Mouse (Mus musculus) bone marrow, adult 2 months (tissue): ENCODE measurements around the gene Dnah14.

Source experiments
- CTCF ChIP-seq: fragments of 200-500 bp; IDR thresholded peaks from 2 replicates; pipeline ENCODE4 v1.5.1; 2011; ENCODE audit warnings: low read length, control low read depth; ENCODE audit not compliant: control insufficient read depth, insufficient read depth
- POLR2A ChIP-seq: fragments of 200-500 bp; IDR thresholded peaks from 2 replicates; pipeline ENCODE4 v1.6.1; 2011; ENCODE audit warnings: low read depth, mild to moderate bottlenecking, control low read depth, low read length, borderline replicate concordance; ENCODE audit not compliant: control insufficient read depth

DNA sequence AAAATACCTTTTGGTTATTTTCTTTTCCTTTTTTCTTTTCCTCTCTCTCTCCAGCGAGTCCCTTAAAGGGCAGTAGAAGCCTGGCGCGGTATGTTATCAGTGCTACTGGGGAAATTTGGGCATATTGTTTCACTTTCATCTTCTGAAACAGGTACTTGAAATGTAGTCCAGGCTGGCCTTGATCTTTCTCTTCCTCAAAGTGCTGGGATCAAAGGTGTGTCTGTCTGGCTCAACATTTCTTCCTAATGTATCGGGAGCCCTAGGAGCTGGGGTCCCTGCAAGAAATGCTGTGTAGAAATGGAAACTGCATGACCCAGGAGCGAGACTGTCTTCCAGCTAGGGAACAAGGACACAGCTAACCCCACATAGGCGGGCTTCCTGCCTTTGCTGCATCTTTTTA lies 16.0 kb upstream of the Dnah14 start:
- TF ChIP-seq CTCF (no peak), POLR2A (no peak)
